Mouse (Mus musculus) megakaryocyte, embryonic 14.5 days (primary cell): ENCODE measurements around the gene P2ry10b. TPM values are rescaled to one million over a fixed set of nuclear protein-coding genes. Genes with fewer than 3 reads are reported as not detected.

Experiments used
- H3K27me3 ChIP-seq: replicated peaks from 2 replicates; pipeline ENCODE3; 2012; ENCODE audit warnings: inconsistent platforms
- H3K36me3 ChIP-seq: replicated peaks from 2 replicates; pipeline ENCODE3; 2012; ENCODE audit warnings: low read length, inconsistent platforms, mixed read lengths
- H3K4me1 ChIP-seq: 2 replicates; pipeline ENCODE4 v1.6.1; 2012; ENCODE audit warnings: inconsistent platforms
- H3K4me3 ChIP-seq: replicated peaks from 2 replicates; pipeline ENCODE3; 2012; ENCODE audit warnings: moderate library complexity, mild to moderate bottlenecking, inconsistent platforms
- H3K9me3 ChIP-seq: 2 replicates; pipeline ENCODE4 v1.6.1; 2012; ENCODE audit warnings: inconsistent platforms
- FLI1 ChIP-seq: IDR thresholded peaks from 2 replicates; pipeline ENCODE4 v1.6.1; 2012; ENCODE audit warnings: low read length, inconsistent platforms, mixed read lengths
- GATA1 ChIP-seq: IDR thresholded peaks from 3 replicates; pipeline ENCODE4 v1.6.1; 2012; ENCODE audit warnings: mixed read lengths, low read length, inconsistent platforms, borderline replicate concordance
- polyA plus RNA-seq: library from polyadenylated mRNA; stranded (reverse); fragments of >175 nt; gene quantifications from 2 replicates; pipeline ENCODE4 v1.2.3, GENCODE M21; 2012; ENCODE audit warnings: low replicate concordance; ENCODE audit not compliant: insufficient read depth

Gene P2ry10b
- not detected in 2 replicates for polyA plus RNA-seq

GRCm38 (mm10) chrX:107148681-107149080 is at the start of gene P2ry10b:
TSS of gene P2ry10b (plus strand) at chrX:107148927.
- Histone ChIP-seq H3K27me3 (no peaks in the 10 kb centered on the region), H3K4me1 (peaks cover 4% of the 10 kb centered on the region; the same call in 1 of the 2 replicates), H3K9me3 (no peaks in the 10 kb centered on the region), H3K36me3 (no peaks in the 10 kb centered on the region), H3K4me3 (peak within 1 kb of the TSS; percentile 84)
- TF ChIP-seq FLI1 (no peak), GATA1 (no peak)

- no peaks in the 10 kb centered on the region for H3K36me3 ChIP-seq
- no peak for TF ChIP-seq GATA1
- TF ChIP-seq FLI1 = no peak
Measured at GRCm38 (mm10) chrX:107116333-107116732, 32.4 kb upstream of the P2ry10b start.

GRCm38 (mm10) chrX:107116987-107117386 is 31.7 kb upstream of the P2ry10b start:
- H3K4me3 ChIP-seq = no peak overlapping the region
- H3K4me1 ChIP-seq = no peaks in the 10 kb centered on the region
- no peak for TF ChIP-seq GATA1
- TF ChIP-seq FLI1 = no peak
- peaks cover 2% of the 10 kb centered on the region for H3K27me3 ChIP-seq
- H3K9me3 ChIP-seq = no peaks in the 10 kb centered on the region
- no peaks in the 10 kb centered on the region for H3K36me3 ChIP-seq

More at GRCm38 (mm10) chrX:107116333-107116732, 32.4 kb upstream of the P2ry10b start:
- Histone ChIP-seq H3K4me1 (no peaks in the 10 kb centered on the region), H3K9me3 (no peaks in the 10 kb centered on the region), H3K27me3 (peaks cover 2% of the 10 kb centered on the region), H3K4me3 (no peak overlapping the region)

GRCm38 (mm10) chrX:107143184-107143583 is 5.5 kb upstream of the P2ry10b start:
- Histone ChIP-seq H3K9me3 (no peaks in the 10 kb centered on the region), H3K27me3 (no peaks in the 10 kb centered on the region), H3K4me1 (no peaks in the 10 kb centered on the region), H3K4me3 (no peak overlapping the region), H3K36me3 (no peaks in the 10 kb centered on the region)
- TF ChIP-seq GATA1 (no peak), FLI1 (no peak)

GRCm38 (mm10) chrX:107143930-107144329 is 4.8 kb upstream of the P2ry10b start:
- Histone ChIP-seq H3K9me3 (no peaks in the 10 kb centered on the region), H3K27me3 (no peaks in the 10 kb centered on the region), H3K4me3 (no peak overlapping the region), H3K4me1 (peaks cover 4% of the 10 kb centered on the region; the same call in 1 of the 2 replicates), H3K36me3 (no peaks in the 10 kb centered on the region)
- TF ChIP-seq GATA1 = no peak
- no peak for TF ChIP-seq FLI1

GRCm38 (mm10) chrX:107149391-107149993 is 765 bp downstream of the P2ry10b start:
- no peaks in the 10 kb centered on the region for H3K27me3 ChIP-seq
- peak overlapping the region; percentile 84 for H3K4me3 ChIP-seq
- no peaks in the 10 kb centered on the region for H3K9me3 ChIP-seq
- TF ChIP-seq FLI1 (no peak), GATA1 (no peak)
- H3K36me3 ChIP-seq = no peaks in the 10 kb centered on the region
- H3K4me1 ChIP-seq = peaks cover 4% of the 10 kb centered on the region; the same call in 1 of the 2 replicates

GRCm38 (mm10) chrX:107150027-107150426 is 1.3 kb downstream of the P2ry10b start:
- Histone ChIP-seq H3K36me3 (no peaks in the 10 kb centered on the region), H3K4me1 (peaks cover 4% of the 10 kb centered on the region; the same call in 1 of the 2 replicates), H3K27me3 (no peaks in the 10 kb centered on the region), H3K4me3 (peak overlapping the region; percentile 84), H3K9me3 (no peaks in the 10 kb centered on the region)
- TF ChIP-seq FLI1 (no peak), GATA1 (no peak)

- H3K4me3 ChIP-seq = peak overlapping the region; percentile 84
- H3K9me3 ChIP-seq = no peaks in the 10 kb centered on the region
- no peak for TF ChIP-seq FLI1
- no peak for TF ChIP-seq GATA1
- peaks cover 4% of the 10 kb centered on the region; the same call in 1 of the 2 replicates for H3K4me1 ChIP-seq
- no peaks in the 10 kb centered on the region for H3K36me3 ChIP-seq
- no peaks in the 10 kb centered on the region for H3K27me3 ChIP-seq
Measured at GRCm38 (mm10) chrX:107150752-107151515, 2.2 kb downstream of the P2ry10b start.

- Histone ChIP-seq H3K4me1 (no peaks in the 10 kb centered on the region), H3K27me3 (no peaks in the 10 kb centered on the region), H3K36me3 (no peaks in the 10 kb centered on the region), H3K9me3 (no peaks in the 10 kb centered on the region), H3K4me3 (no peak overlapping the region)
- no peak for TF ChIP-seq GATA1
- no peak for TF ChIP-seq FLI1
Measured at GRCm38 (mm10) chrX:107156021-107156420, 7.3 kb downstream of the P2ry10b start.

GRCm38 (mm10) chrX:107160496-107160895 is 11.8 kb downstream of the P2ry10b start:
- TF ChIP-seq GATA1 (no peak), FLI1 (no peak)
- Histone ChIP-seq H3K27me3 (no peaks in the 10 kb centered on the region), H3K4me1 (no peaks in the 10 kb centered on the region), H3K4me3 (no peak overlapping the region), H3K36me3 (no peaks in the 10 kb centered on the region), H3K9me3 (no peaks in the 10 kb centered on the region)
